Mouse (Mus musculus): ENCODE measurements at regions not wholly inside any gene's neighbourhood (a gene's known extent, or its start where the extent isn't known, plus 50 kb on each side); places are given as distances from the start of the nearest gene placed in this dataset.

DNA sequence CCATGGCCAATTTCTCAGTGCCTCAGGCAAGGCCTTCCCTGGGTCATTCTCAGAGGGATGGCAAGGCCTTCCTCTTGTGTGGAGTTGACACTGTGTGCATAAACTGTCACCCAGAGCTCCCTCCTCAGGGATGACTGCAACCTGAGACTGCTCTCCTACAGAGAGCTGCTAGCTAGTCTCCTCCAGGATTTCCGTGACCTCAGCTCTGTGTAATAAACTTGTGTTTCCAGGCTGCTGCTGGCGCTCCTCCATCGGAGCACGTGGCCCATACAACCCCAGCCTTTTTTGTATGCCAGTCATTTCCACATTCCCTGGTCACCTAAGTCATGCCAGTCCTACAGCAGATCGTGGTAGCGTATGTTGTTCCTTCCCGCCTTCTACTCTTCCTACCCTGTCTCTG lies 714.3 kb upstream of the Car8 start:
- no peak for TF ChIP-seq POLR2AphosphoS5 (IDR thresholded peaks at IDR 0.05; ENCODE audit: insufficient replicate concordance, low read depth, low read length)
- TF ChIP-seq GATA1 (IDR thresholded peaks at IDR 0.05; ENCODE audit: borderline replicate concordance, low read length): no peak
- no peak for TF ChIP-seq CTCF (IDR thresholded peaks at IDR 0.05; ENCODE audit: low read depth, low read length)
- TF ChIP-seq GATA2 (IDR thresholded peaks at IDR 0.05; ENCODE audit: borderline replicate concordance, low read depth, low read length): no peak
- no peak for TF ChIP-seq TAL1 (conservative IDR thresholded peaks at IDR 0.05; ENCODE audit: low read depth, low read length)
